Mouse (Mus musculus): ENCODE measurements around the gene Slc31a1.

Gene Slc31a1

DNA sequence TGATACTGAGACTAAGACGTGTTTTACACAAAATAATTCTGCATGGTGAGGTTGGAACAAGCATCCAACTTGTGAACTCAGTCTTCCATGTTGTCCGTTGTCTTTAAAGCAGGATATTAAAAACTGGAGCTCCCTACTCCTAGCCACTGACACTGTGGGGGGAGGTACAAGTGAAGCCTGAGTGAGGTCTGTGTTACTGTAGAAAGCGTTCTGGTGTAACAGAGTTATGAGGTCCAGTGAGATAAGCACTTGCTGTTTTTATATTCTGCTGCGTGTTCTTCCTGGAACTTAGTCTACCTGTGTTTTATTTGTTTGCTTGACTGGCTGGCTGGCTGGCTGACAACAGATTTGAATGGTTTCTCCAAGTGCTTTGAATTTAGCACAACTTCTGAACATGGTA, 13.8 kb downstream of the Slc31a1 start:
- Histone ChIP-seq H3K36me3 (ENCODE audit: control insufficient read depth, insufficient read depth, low read length, poor library complexity, severe bottlenecking) (no peaks in the 10 kb centered on the region), H3K27me3 (ENCODE audit: control insufficient read depth, insufficient read depth, low read length, poor library complexity, severe bottlenecking) (no peaks in the 10 kb centered on the region)
- DNase-seq (ENCODE audit: low read depth, low spot score) = no peak

GRCm38 (mm10) chr4:62376123-62376522, 15.6 kb downstream of the Slc31a1 start:
- no peak for DNase-seq (ENCODE audit: low read depth, low spot score)
- Histone ChIP-seq H3K36me3 (ENCODE audit: control insufficient read depth, insufficient read depth, low read length, poor library complexity, severe bottlenecking) (no peaks in the 10 kb centered on the region), H3K27me3 (ENCODE audit: control insufficient read depth, insufficient read depth, low read length, poor library complexity, severe bottlenecking) (no peaks in the 10 kb centered on the region)

DNA sequence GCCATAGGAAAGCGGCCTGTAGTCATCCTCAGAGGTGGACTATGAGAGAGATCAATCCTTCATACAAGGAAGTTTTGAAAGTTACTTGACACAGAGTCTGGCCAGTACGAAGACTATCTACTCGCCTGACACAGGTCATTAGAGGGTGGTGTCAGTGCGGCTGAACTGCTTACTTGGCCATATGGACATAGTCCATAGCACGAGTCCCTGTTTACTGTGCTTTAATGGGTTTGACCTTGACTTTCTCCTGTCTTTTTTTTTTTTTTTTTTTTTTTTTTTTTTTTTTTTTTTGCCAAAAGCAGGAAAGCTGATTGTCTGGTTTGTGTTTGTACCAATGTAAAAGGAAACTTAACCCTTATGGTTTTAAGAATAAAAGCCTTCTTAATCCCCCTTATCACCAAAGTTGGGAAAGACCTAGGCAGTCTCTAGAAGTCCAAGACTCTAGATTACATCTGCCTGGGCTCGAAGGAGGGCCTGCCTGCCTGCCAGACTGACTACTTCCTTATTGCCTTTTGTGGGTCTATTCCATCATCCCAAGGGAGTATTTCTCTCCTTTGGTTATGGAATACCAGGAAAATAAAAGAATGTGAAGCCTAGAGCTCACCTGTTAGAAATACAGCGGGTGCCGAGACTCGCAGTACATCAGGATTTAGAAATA, 19.3 kb downstream of the Slc31a1 start:
- Histone ChIP-seq H3K27me3 (ENCODE audit: control insufficient read depth, insufficient read depth, low read length, poor library complexity, severe bottlenecking) (no peaks in the 10 kb centered on the region), H3K36me3 (ENCODE audit: control insufficient read depth, insufficient read depth, low read length, poor library complexity, severe bottlenecking) (no peaks in the 10 kb centered on the region)
- DNase-seq (ENCODE audit: low read depth, low spot score) = no peak

DNA sequence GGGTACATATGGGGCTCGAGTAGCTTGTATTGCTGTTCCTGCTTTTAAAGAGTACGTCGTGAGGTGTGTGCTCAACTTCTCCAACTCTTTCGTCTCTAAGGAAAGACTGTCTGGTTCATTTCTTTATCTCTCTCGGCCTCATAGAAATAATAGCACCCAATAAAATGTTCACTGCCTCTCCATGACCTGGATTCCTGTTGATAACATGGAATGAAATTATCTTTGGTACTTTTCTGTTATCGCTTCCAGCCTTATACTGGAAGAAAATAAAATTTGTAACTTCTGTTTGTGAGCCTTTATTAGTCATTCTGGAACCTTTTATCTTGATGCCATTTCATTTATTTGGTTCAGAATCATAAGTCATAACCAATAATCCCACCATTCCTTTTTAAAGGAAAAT, 22.7 kb downstream of the Slc31a1 start:
- no peaks in the 10 kb centered on the region for H3K27me3 ChIP-seq (ENCODE audit: control insufficient read depth, insufficient read depth, low read length, poor library complexity, severe bottlenecking)
- no peaks in the 10 kb centered on the region for H3K36me3 ChIP-seq (ENCODE audit: control insufficient read depth, insufficient read depth, low read length, poor library complexity, severe bottlenecking)
- no peak for DNase-seq (ENCODE audit: low read depth, low spot score)

- Histone ChIP-seq H3K27me3 (ENCODE audit: control insufficient read depth, insufficient read depth, low read length, poor library complexity, severe bottlenecking) (no peaks in the 10 kb centered on the region), H3K36me3 (ENCODE audit: control insufficient read depth, insufficient read depth, low read length, poor library complexity, severe bottlenecking) (no peaks in the 10 kb centered on the region)
- no peak for DNase-seq (ENCODE audit: low read depth, low spot score)
Measured at GRCm38 (mm10) chr4:62383752-62384151, 23.2 kb downstream of the Slc31a1 start.

- H3K27me3 ChIP-seq (ENCODE audit: control insufficient read depth, insufficient read depth, low read length, poor library complexity, severe bottlenecking) = no peaks in the 10 kb centered on the region
- no peaks in the 10 kb centered on the region for H3K36me3 ChIP-seq (ENCODE audit: control insufficient read depth, insufficient read depth, low read length, poor library complexity, severe bottlenecking)
- DNase-seq (ENCODE audit: low read depth, low spot score) = no peak
Measured at GRCm38 (mm10) chr4:62384159-62384558, 23.6 kb downstream of the Slc31a1 start.

- Histone ChIP-seq H3K27me3 (ENCODE audit: control insufficient read depth, insufficient read depth, low read length, poor library complexity, severe bottlenecking) (no peaks in the 10 kb centered on the region), H3K36me3 (ENCODE audit: control insufficient read depth, insufficient read depth, low read length, poor library complexity, severe bottlenecking) (no peaks in the 10 kb centered on the region)
- DNase-seq (ENCODE audit: low read depth, low spot score) = no peak
Measured at GRCm38 (mm10) chr4:62385439-62385838, 24.9 kb downstream of the Slc31a1 start.

GRCm38 (mm10) chr4:62389592-62390512, 29.3 kb downstream of the Slc31a1 start:
- no peak for DNase-seq (ENCODE audit: low read depth, low spot score)
- H3K27me3 ChIP-seq (ENCODE audit: control insufficient read depth, insufficient read depth, low read length, poor library complexity, severe bottlenecking) = no peaks in the 10 kb centered on the region
- H3K36me3 ChIP-seq (ENCODE audit: control insufficient read depth, insufficient read depth, low read length, poor library complexity, severe bottlenecking) = no peaks in the 10 kb centered on the region; the same call in none of the 2 replicates

GRCm38 (mm10) chr4:62391892-62392291, 31.4 kb downstream of the Slc31a1 start:
- Histone ChIP-seq H3K27me3 (ENCODE audit: control insufficient read depth, insufficient read depth, low read length, poor library complexity, severe bottlenecking) (no peaks in the 10 kb centered on the region), H3K36me3 (ENCODE audit: control insufficient read depth, insufficient read depth, low read length, poor library complexity, severe bottlenecking) (peaks cover 3% of the 10 kb centered on the region)
- no peak for DNase-seq (ENCODE audit: low read depth, low spot score)

GRCm38 (mm10) chr4:62393459-62393858, 32.9 kb downstream of the Slc31a1 start:
- Histone ChIP-seq H3K36me3 (ENCODE audit: control insufficient read depth, insufficient read depth, low read length, poor library complexity, severe bottlenecking) (peaks cover 10% of the 10 kb centered on the region), H3K27me3 (ENCODE audit: control insufficient read depth, insufficient read depth, low read length, poor library complexity, severe bottlenecking) (no peaks in the 10 kb centered on the region)
- DNase-seq (ENCODE audit: low read depth, low spot score) = no peak

- H3K27me3 ChIP-seq (ENCODE audit: control insufficient read depth, insufficient read depth, low read length, poor library complexity, severe bottlenecking) = no peaks in the 10 kb centered on the region
- DNase-seq (ENCODE audit: low read depth, low spot score) = no peak
- peaks cover 15% of the 10 kb centered on the region for H3K36me3 ChIP-seq (ENCODE audit: control insufficient read depth, insufficient read depth, low read length, poor library complexity, severe bottlenecking)
Measured at GRCm38 (mm10) chr4:62395806-62396205, 35.3 kb downstream of the Slc31a1 start.

DNA sequence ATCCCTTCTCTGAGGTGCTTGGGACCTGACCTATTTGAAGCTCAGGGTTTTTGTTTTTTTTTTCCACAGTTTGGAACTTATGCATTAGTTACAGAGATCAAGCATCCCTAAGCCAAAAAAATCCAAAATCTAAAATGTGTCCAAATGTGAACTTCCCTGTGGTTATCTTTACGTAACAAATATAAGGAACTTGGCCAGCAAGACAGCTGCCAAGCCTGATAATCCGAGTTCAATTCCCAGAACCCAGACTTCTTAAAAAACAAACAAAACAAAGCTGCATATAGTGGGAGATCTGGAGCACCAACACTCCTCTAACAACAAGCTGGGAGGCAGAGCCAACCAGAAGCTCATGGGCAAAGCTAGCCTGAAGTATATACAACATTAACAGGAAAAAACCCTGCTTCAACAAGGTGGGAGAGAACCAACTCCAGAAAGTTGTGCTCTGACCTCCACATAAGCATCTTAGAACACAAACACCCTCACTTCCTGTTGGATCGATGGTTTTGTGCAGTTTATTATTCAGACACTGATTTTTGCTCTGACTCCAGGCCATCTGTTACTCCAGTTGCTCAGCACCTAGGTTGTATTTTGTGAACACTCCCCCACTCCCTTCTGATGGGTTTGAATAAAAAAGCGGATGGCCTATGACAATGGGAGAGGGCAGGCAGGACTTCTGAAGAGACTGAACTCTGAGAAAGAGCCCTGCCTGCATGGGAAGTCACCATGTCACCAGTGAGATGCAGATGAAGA, 37.3 kb downstream of the Slc31a1 start:
- no peaks in the 10 kb centered on the region for H3K27me3 ChIP-seq (ENCODE audit: control insufficient read depth, insufficient read depth, low read length, poor library complexity, severe bottlenecking)
- DNase-seq (ENCODE audit: low read depth, low spot score) = no peak
- H3K36me3 ChIP-seq (ENCODE audit: control insufficient read depth, insufficient read depth, low read length, poor library complexity, severe bottlenecking) = peaks cover 15% of the 10 kb centered on the region

GRCm38 (mm10) chr4:62398956-62399355, 38.4 kb downstream of the Slc31a1 start:
- DNase-seq (ENCODE audit: low read depth, low spot score) = no peak
- H3K36me3 ChIP-seq (ENCODE audit: control insufficient read depth, insufficient read depth, low read length, poor library complexity, severe bottlenecking) = peaks cover 15% of the 10 kb centered on the region
- H3K27me3 ChIP-seq (ENCODE audit: control insufficient read depth, insufficient read depth, low read length, poor library complexity, severe bottlenecking) = no peaks in the 10 kb centered on the region

DNA sequence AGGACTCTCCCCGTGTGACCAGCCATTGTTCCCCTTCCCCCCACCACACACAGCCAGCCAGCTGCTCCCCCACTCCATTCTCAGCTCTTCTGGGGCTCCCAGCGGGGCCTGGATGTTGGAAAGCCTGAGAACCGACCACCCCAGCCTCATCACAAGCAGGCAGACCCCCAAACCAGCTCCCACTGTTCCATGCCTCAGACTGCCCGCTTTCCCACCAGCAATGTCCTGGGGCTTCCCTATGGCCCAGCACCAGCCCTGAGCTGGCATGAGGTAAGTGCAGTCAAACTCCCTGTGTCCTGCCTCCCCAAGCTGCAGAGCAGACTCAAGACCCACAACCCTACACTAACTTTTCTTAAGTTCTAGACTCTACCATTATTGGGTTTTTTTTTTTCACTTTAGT, 45.6 kb downstream of the Slc31a1 start:
- no peaks in the 10 kb centered on the region; the same call in 1 of the 2 replicates for H3K36me3 ChIP-seq (ENCODE audit: control insufficient read depth, insufficient read depth, low read length, poor library complexity, severe bottlenecking)
- no peak for DNase-seq (ENCODE audit: low read depth, low spot score)
- H3K27me3 ChIP-seq (ENCODE audit: control insufficient read depth, insufficient read depth, low read length, poor library complexity, severe bottlenecking) = no peaks in the 10 kb centered on the region

All from splenic B cell, adult 2 months (primary cell).